Mouse (Mus musculus) left cerebral cortex, adult 8-10 months (tissue): ENCODE results near the gene Dcaf12. TPM values are rescaled to one million over a fixed set of nuclear protein-coding genes. Genes with fewer than 3 reads are reported as not detected.

ENCODE experiments used
- DNase-seq, 2 experiments: peaks; one replicate each; pipeline ENCODE4 v3.0.0; 2022; ENCODE audit warnings: low spot score in 2 of 2
- total RNA-seq, 4 experiments: library from RNA; stranded (reverse); gene quantifications; 2 replicates each; pipeline ENCODE4 v1.2.4; 2022

Gene Dcaf12
- total RNA-seq, 4 experiments from 2014 or later: 37.5 to 39.5 (median 38.6) TPM

- DNase-seq: no peak
These were observed 3.8 kb downstream of the Dcaf12 start for GRCm38 (mm10) chr4:41310567-41311563.

GRCm38 (mm10) chr4:41307406-41307805 lies 7.3 kb downstream of the Dcaf12 start:
- DNase-seq: no peak

- no peak for DNase-seq
These were observed 10.4 kb downstream of the Dcaf12 start for GRCm38 (mm10) chr4:41304302-41304701.

GRCm38 (mm10) chr4:41303671-41304070 lies 11.0 kb downstream of the Dcaf12 start:
- no peak for DNase-seq

- no peak for DNase-seq
These were observed 15.7 kb downstream of the Dcaf12 start for GRCm38 (mm10) chr4:41298976-41299375.

GRCm38 (mm10) chr4:41295960-41296359 lies 18.7 kb downstream of the Dcaf12 start:
- no peak for DNase-seq

- DNase-seq: no peak
These were observed 19.2 kb downstream of the Dcaf12 start for GRCm38 (mm10) chr4:41295507-41295906.

GRCm38 (mm10) chr4:41293907-41294306 lies 20.8 kb downstream of the Dcaf12 start:
- DNase-seq: no peak

- no peak for DNase-seq
These were observed 24.9 kb downstream of the Dcaf12 start for GRCm38 (mm10) chr4:41289802-41290201.

GRCm38 (mm10) chr4:41286420-41286819 lies 28.3 kb downstream of the Dcaf12 start:
- DNase-seq: no peak

- no peak for DNase-seq
These were observed 30.6 kb downstream of the Dcaf12 start for GRCm38 (mm10) chr4:41284087-41284486.

GRCm38 (mm10) chr4:41275927-41276326 lies 38.8 kb downstream of the Dcaf12 start:
- DNase-seq: no peak

- peak; percentile 98 to 99 for DNase-seq
These were observed 39.5 kb downstream of the Dcaf12 start, which contains the start of gene Ubap2 for GRCm38 (mm10) chr4:41274980-41275850. Gene Ubap2 (minus strand): TSS chr4:41275144.

- DNase-seq: no peak
These were observed 40.2 kb downstream of the Dcaf12 start for GRCm38 (mm10) chr4:41274377-41274979.

GRCm38 (mm10) chr4:41268133-41268532 lies 46.6 kb downstream of the Dcaf12 start:
- no peak for DNase-seq

GRCm38 (mm10) chr4:41266350-41266749 lies 48.3 kb downstream of the Dcaf12 start:
- no peak for DNase-seq

GRCm38 (mm10) chr4:41260691-41261090 lies 54.0 kb downstream of the Dcaf12 start:
- DNase-seq: no peak

GRCm38 (mm10) chr4:41259019-41259418 lies 55.7 kb downstream of the Dcaf12 start:
- no peak for DNase-seq

GRCm38 (mm10) chr4:41257752-41258151 lies 56.9 kb downstream of the Dcaf12 start:
- DNase-seq: no peak

- DNase-seq: peak in 1 of 2 experiments; percentile 33
These were observed 59.0 kb downstream of the Dcaf12 start for GRCm38 (mm10) chr4:41255564-41256210.

- no peak for DNase-seq
These were observed 60.9 kb downstream of the Dcaf12 start for GRCm38 (mm10) chr4:41253756-41254155.
